Mouse (Mus musculus) embryo, embryonic 11 days (tissue): ENCODE results near the gene Zfp968.
"Not testable (repeated sequence)": the region's sequence is repeated elsewhere in the genome, so short reads cannot be mapped to it uniquely, and the experiment has no call there.

Experiments used
- DNase-seq: peaks from one replicate; pipeline ENCODE4 v3.0.0-alpha.2; 2015

The Zfp968 gene

GRCm38 (mm10) chr2:175372136-175372535 is at the start of gene Zfp968:
Gene Zfp968, plus strand, starts transcription at chr2:175372436.
- DNase-seq, result not testable (repeated sequence)

- not testable (repeated sequence) for DNase-seq
Observed at GRCm38 (mm10) chr2:175338097-175338496, 34.1 kb upstream of the Zfp968 start, which contains the start of gene Gm4631. Gene Gm4631, minus strand, starts transcription at chr2:175338197.
